Comparison of ENCODE assay signal across 20 mouse cellular contexts in genomic region chr3:102980349-102980736, GRCm38 (mm10). TPM values are rescaled to one million over a fixed set of nuclear protein-coding genes. Genes with fewer than 3 reads are reported as not detected.
DNase-seq lines count a peak whose midpoint lies in the region; ATAC-seq lines count a peak whose summit lies in the region.
"Had no signal": no experiment of that assay in that cellular context is flagged by ENCODE, and none has a peak within 500 bp of the region (broad histone marks: within the 10 kb centered on the region; RNA-seq: fewer than 3 reads in every experiment).

No protein-coding gene starts in this region.

- no peak overlapping the region for H3K27ac ChIP-seq in neural tube, embryonic 11.5 days (ENCODE audit: low read depth, low read length)
- H3K27ac ChIP-seq in hindbrain, embryonic 12.5 days, result peak overlapping the region; percentile 73
- H3K27ac ChIP-seq in midbrain, embryonic 14.5 days (replicated peaks; ENCODE audit: low read depth, low read length), result peak overlapping the region; percentile 91
- H3K27ac ChIP-seq: embryonic facial prominence, embryonic 12.5 days; heart, embryonic 15.5 days; limb, embryonic 13.5 days had no signal

- H3K9ac ChIP-seq in neural tube, embryonic 11.5 days (ENCODE audit: low read length), result peak overlapping the region; percentile 8
- no peak overlapping the region for H3K9ac ChIP-seq in hindbrain, embryonic 12.5 days
- peak overlapping the region; percentile 51 for H3K9ac ChIP-seq in midbrain, embryonic 14.5 days (replicated peaks; ENCODE audit: low read length)
- H3K9ac ChIP-seq: embryonic facial prominence, embryonic 12.5 days; heart, embryonic 15.5 days; limb, embryonic 13.5 days; liver, postnatal 0 days had no signal

- no peaks in the 10 kb centered on the region for H3K9me3 ChIP-seq in neural tube, embryonic 11.5 days (ENCODE audit: control insufficient read depth, low read length)
- H3K9me3 ChIP-seq in hindbrain, embryonic 12.5 days (replicated peaks), result no peaks in the 10 kb centered on the region
- no peaks in the 10 kb centered on the region for H3K9me3 ChIP-seq in midbrain, embryonic 14.5 days (ENCODE audit: control insufficient read depth, low read length)
- H3K9me3 ChIP-seq: embryonic facial prominence, embryonic 12.5 days; G1E; heart, embryonic 15.5 days; limb, embryonic 13.5 days had no signal

- H3K27me3 ChIP-seq in neural tube, embryonic 11.5 days (ENCODE audit: control insufficient read depth, insufficient read depth, low read length), result no peaks in the 10 kb centered on the region
- no peaks in the 10 kb centered on the region for H3K27me3 ChIP-seq in hindbrain, embryonic 12.5 days
- H3K27me3 ChIP-seq in midbrain, embryonic 14.5 days (ENCODE audit: control insufficient read depth, insufficient read depth, low read length), result no peaks in the 10 kb centered on the region
- H3K27me3 ChIP-seq: embryonic facial prominence, embryonic 12.5 days; heart, embryonic 15.5 days; limb, embryonic 13.5 days had no signal

- 0 out of 2 replicates have a peak overlapping the region, but pooled peaks have one; percentile 3 for H3K4me2 ChIP-seq in neural tube, embryonic 11.5 days (ENCODE audit: low read depth)
- peak overlapping the region; percentile 40 for H3K4me2 ChIP-seq in hindbrain, embryonic 12.5 days (replicated peaks)
- H3K4me2 ChIP-seq in midbrain, embryonic 14.5 days (ENCODE audit: low read length), result peak overlapping the region; percentile 54
- H3K4me2 ChIP-seq: embryonic facial prominence, embryonic 12.5 days; limb, embryonic 13.5 days had no signal

- DNase-seq in neural tube, embryonic 11.5 days (ENCODE audit: low spot score), result no peak
- no peak for DNase-seq in neural tube, embryonic 10.5 days (ENCODE audit: extremely low spot score, low spot score)
- no peak for DNase-seq in midbrain, embryonic 14.5 days
- DNase-seq in kidney, adult 11 months, result no peak
- DNase-seq in adrenal gland, adult 2 months, result no peak
- DNase-seq in adrenal gland, adult 8-10 months, result no peak
- DNase-seq: adrenal gland, postnatal 25 days; gastrocnemius, postnatal 14 days; kidney, postnatal 25 days; liver, postnatal 0 days had no signal

- no peak overlapping the region for H3K4me3 ChIP-seq in neural tube, embryonic 11.5 days (ENCODE audit: low read depth, low read length)
- H3K4me3 ChIP-seq in hindbrain, embryonic 12.5 days, result no peak overlapping the region
- H3K4me3 ChIP-seq in midbrain, embryonic 14.5 days (replicated peaks; ENCODE audit: low read depth, low read length), result 0 out of 2 replicates have a peak overlapping the region, but pooled peaks have one; percentile 14
- H3K4me3 ChIP-seq: embryonic facial prominence, embryonic 12.5 days; heart, embryonic 15.5 days; limb, embryonic 13.5 days; myocyte had no signal

- H3K4me1 ChIP-seq in neural tube, embryonic 11.5 days (ENCODE audit: control insufficient read depth, insufficient read depth, low read length), result no peaks in the 10 kb centered on the region
- H3K4me1 ChIP-seq in hindbrain, embryonic 12.5 days, result no peaks in the 10 kb centered on the region
- 0 out of 2 replicates have a peak, but pooled peaks cover 8% of the 10 kb centered on the region for H3K4me1 ChIP-seq in midbrain, embryonic 14.5 days (ENCODE audit: control insufficient read depth, insufficient read depth, low read length)
- H3K4me1 ChIP-seq: embryonic facial prominence, embryonic 12.5 days; limb, embryonic 13.5 days had no signal

- no peaks in the 10 kb centered on the region for H3K36me3 ChIP-seq in neural tube, embryonic 11.5 days (ENCODE audit: control insufficient read depth, insufficient read depth, low read length)
- H3K36me3 ChIP-seq in hindbrain, embryonic 12.5 days, result no peaks in the 10 kb centered on the region
- H3K36me3 ChIP-seq in midbrain, embryonic 14.5 days (ENCODE audit: control insufficient read depth, insufficient read depth, low read length), result no peaks in the 10 kb centered on the region
- H3K36me3 ChIP-seq: embryonic facial prominence, embryonic 12.5 days; G1E; heart, embryonic 15.5 days; limb, embryonic 13.5 days had no signal

- 59% methylated on average over 3 of the region's 3 CpGs for WGBS in neural tube, embryonic 11.5 days
- WGBS in hindbrain, embryonic 12.5 days, result 46% methylated on average over 3 of the region's 3 CpGs
- 11% methylated on average over 3 of the region's 3 CpGs for WGBS in midbrain, embryonic 14.5 days

- ATAC-seq in neural tube, embryonic 11.5 days (ENCODE audit: insufficient read depth, low FRiP score, low TSS enrichment), result no peak
- peak; percentile 57; the same call in 1 of the 2 replicates for ATAC-seq in hindbrain, embryonic 12.5 days (ENCODE audit: low FRiP score)
- 0 out of 2 replicates have a peak, but pooled peaks have one; percentile 24 for ATAC-seq in midbrain, embryonic 14.5 days (ENCODE audit: low FRiP score, low TSS enrichment)
- ATAC-seq: inflammation-experienced regulatory T-cells, adult 6 months; liver, postnatal 0 days had no signal

RNA-seq across cellular contexts. Expression of gene Sike1, which starts 15.2 kb away (rescaled TPM):
- polyA plus RNA-seq in neural tube, embryonic 11.5 days (2014; fragmentation: Nextera tagmentation; extraction: Ambion mirVana), result 74.2 and 86.2 TPM in 2 replicates
- 71.7 and 89.3 TPM in 2 replicates for polyA plus RNA-seq in hindbrain, embryonic 12.5 days (2016; fragmentation: Nextera tagmentation; extraction: Ambion mirVana)
- 59.0 and 59.8 TPM in 2 replicates for polyA plus RNA-seq in midbrain, embryonic 14.5 days (2014; fragmentation: Nextera tagmentation; extraction: Ambion mirVana)
- total RNA-seq in adrenal gland, adult 2 months (2021), result 10 to 100 TPM; 67.8 to 77.6 TPM
- polyA plus RNA-seq in adrenal gland, adult 2 months (2012; rRNA removed), result 18.3 and 21.9 TPM in 2 replicates
- 10 to 100 TPM; 58.0 to 81.4 (median 68.5) TPM for total RNA-seq in adrenal gland, adult 8-10 months (2022)

RNA-seq across cellular contexts. Expression of gene Nr1h5, which starts 16.4 kb away (rescaled TPM):
- 0.11 and 0.16 TPM in 2 replicates for polyA plus RNA-seq in neural tube, embryonic 11.5 days (2014; fragmentation: Nextera tagmentation; extraction: Ambion mirVana)
- not detected in 2 replicates for polyA plus RNA-seq in hindbrain, embryonic 12.5 days (2016; fragmentation: Nextera tagmentation; extraction: Ambion mirVana)
- 0.07 TPM in 2 replicates for polyA plus RNA-seq in midbrain, embryonic 14.5 days (2014; fragmentation: Nextera tagmentation; extraction: Ambion mirVana)
- not detected for total RNA-seq in adrenal gland, adult 2 months (2021)
- polyA plus RNA-seq in adrenal gland, adult 2 months (2012; rRNA removed), result not detected in 2 replicates
- total RNA-seq in adrenal gland, adult 8-10 months (2022), result not detected
- total RNA-seq: adrenal gland, postnatal 25 days; G1E; gastrocnemius, postnatal 14 days; layer of hippocampus, postnatal 25 days had no signal
- polyA plus RNA-seq: G1E; inflammation-experienced regulatory T-cells, adult 6 months; limb, embryonic 13.5 days; small intestine, adult 2 months had no signal

RNA-seq across cellular contexts. Expression of gene Csde1, which starts 39.9 kb away (rescaled TPM):
- 520 and 526 TPM in 2 replicates for polyA plus RNA-seq in neural tube, embryonic 11.5 days (2014; fragmentation: Nextera tagmentation; extraction: Ambion mirVana)
- 499 and 526 TPM in 2 replicates for polyA plus RNA-seq in hindbrain, embryonic 12.5 days (2016; fragmentation: Nextera tagmentation; extraction: Ambion mirVana)
- 416 and 554 TPM in 2 replicates for polyA plus RNA-seq in midbrain, embryonic 14.5 days (2014; fragmentation: Nextera tagmentation; extraction: Ambion mirVana)
- 100 to 1,000 TPM; 364 to 492 TPM for total RNA-seq in adrenal gland, adult 2 months (2021)
- polyA plus RNA-seq in adrenal gland, adult 2 months (2012; rRNA removed), result 5.6 and 7.6 TPM in 2 replicates
- 100 to 1,000 TPM; 349 to 384 (median 357) TPM for total RNA-seq in adrenal gland, adult 8-10 months (2022)

RNA-seq across cellular contexts. Expression of gene Sycp1, which starts 44.4 kb away (rescaled TPM):
- not detected in 2 replicates for polyA plus RNA-seq in neural tube, embryonic 11.5 days (2014; fragmentation: Nextera tagmentation; extraction: Ambion mirVana)
- polyA plus RNA-seq in hindbrain, embryonic 12.5 days (2016; fragmentation: Nextera tagmentation; extraction: Ambion mirVana), result not detected in 2 replicates
- not detected in 2 replicates for polyA plus RNA-seq in midbrain, embryonic 14.5 days (2014; fragmentation: Nextera tagmentation; extraction: Ambion mirVana)
- total RNA-seq in adrenal gland, adult 2 months (2021), result not detected
- not detected in 2 replicates for polyA plus RNA-seq in adrenal gland, adult 2 months (2012; rRNA removed)
- total RNA-seq in adrenal gland, adult 8-10 months (2022), result not detected
- total RNA-seq: adrenal gland, postnatal 25 days; gastrocnemius, postnatal 14 days; layer of hippocampus, postnatal 25 days had no signal
- polyA plus RNA-seq: embryonic facial prominence, embryonic 12.5 days; G1E; heart, embryonic 15.5 days; inflammation-experienced regulatory T-cells, adult 6 months; limb, embryonic 13.5 days; liver, postnatal 0 days; small intestine, adult 2 months; stomach, embryonic 16.5 days had no signal

Comparison
In these comparisons a context has a peak if more than half of its experiments do, and no peak if none do; other contexts are left out.
1. H3K4me2 ChIP-seq: peak in every context shown above with its lines; median percentile 54 in midbrain, embryonic 14.5 days; 40 in hindbrain, embryonic 12.5 days; 3 in neural tube, embryonic 11.5 days.
2. RNA of gene Csde1, which starts 39.9 kb away (polyA plus RNA-seq): 416 to 554 TPM in midbrain, embryonic 14.5 days, 520 to 526 TPM in neural tube, embryonic 11.5 days and 499 to 526 TPM in hindbrain, embryonic 12.5 days; 5.6 to 7.6 TPM in adrenal gland, adult 2 months; every median in the first group is over 10 times any median in the second.